Mouse (Mus musculus) small intestine, adult 2 months (tissue): ENCODE measurements around the gene Hps5.

Experiments
- CTCF ChIP-seq: fragments of 200-500 bp; IDR thresholded peaks from 2 replicates; pipeline ENCODE4 v1.5.1; 2012; ENCODE audit warnings: low read depth, mild to moderate bottlenecking, control low read depth, inconsistent platforms, low read length, moderate library complexity, mixed read lengths; ENCODE audit not compliant: insufficient replicate concordance, insufficient read length; ENCODE audit errors: extremely low read depth
- POLR2A ChIP-seq: fragments of 200-500 bp; IDR thresholded peaks from 2 replicates; pipeline ENCODE4 v1.6.1; 2012; ENCODE audit warnings: low read depth, mild to moderate bottlenecking, control low read depth, inconsistent platforms, low read length, moderate library complexity

- TF ChIP-seq CTCF (no peak), POLR2A (no peak)
Observed at GRCm38 (mm10) chr7:46723354-46723753, 72.5 kb downstream of the Hps5 start.
